Mouse (Mus musculus): ENCODE results near the gene Clic3.

DNA sequence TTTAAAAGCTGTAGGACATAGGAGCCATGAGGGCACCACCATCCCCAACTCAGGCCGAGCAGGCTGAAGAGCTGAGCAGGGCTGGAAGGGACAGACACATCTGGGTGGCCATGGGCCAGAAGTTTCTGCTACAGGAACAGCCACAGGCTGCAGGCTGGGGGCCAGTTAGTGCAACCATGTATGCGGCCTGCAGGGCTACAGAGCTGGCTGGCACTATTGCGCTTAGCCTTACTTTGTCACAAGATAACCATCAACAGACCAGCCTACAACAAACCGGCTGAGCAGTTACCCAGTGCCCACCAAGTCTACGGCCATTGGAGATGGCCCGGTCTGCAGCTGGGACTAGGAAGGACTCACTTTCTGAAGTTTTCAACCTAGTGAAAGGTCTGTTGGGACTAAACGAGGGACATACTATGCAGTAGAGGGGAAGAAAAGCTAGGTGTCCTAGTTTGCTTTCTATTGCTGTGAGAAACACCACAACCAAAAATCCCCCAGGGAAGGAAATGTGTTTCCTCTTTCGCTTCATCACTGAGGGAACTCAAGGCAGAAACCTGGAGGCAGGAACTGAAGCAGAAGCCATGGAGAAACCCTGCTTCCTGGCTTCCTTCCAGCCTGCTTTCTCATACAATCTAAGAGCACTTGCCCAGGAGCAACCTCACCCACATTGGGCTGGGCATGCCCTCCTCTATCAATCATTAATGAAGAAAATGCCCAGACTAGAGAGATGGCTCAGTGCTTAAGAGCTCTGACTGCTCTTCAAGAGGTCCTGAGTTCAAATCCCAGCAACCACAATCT lies 5.6 kb upstream of the Clic3 start:
- TF ChIP-seq CTCF (IDR thresholded peaks at IDR 0.05; ENCODE audit: low read depth, low read length) (no peak), EP300 (IDR thresholded peaks at IDR 0.05; ENCODE audit: insufficient read depth, low read depth, low read length) (no peak)
